Mouse (Mus musculus) stomach, embryonic 14.5 days (tissue): ENCODE results near the gene Kcnip1. TPM values are rescaled to one million over a fixed set of nuclear protein-coding genes. Genes with fewer than 3 reads are reported as not detected.

ENCODE experiments used
- ATAC-seq: fragments of 200-750 bp; cut with Nextera tagmentation; 2 replicates; pipeline ENCODE4 v1.8.0; 2017; ENCODE audit warnings: low read depth, moderate TSS enrichment; ENCODE audit not compliant: insufficient number of reproducible peaks, insufficient read depth, low FRiP score
- H3K27ac ChIP-seq: fragments of 300-500 bp; sonication (generic); 2 replicates; pipeline ENCODE4 v1.5.1; 2014; ENCODE audit warnings: mild to moderate bottlenecking, low read length, moderate library complexity, mixed read lengths
- H3K27me3 ChIP-seq: fragments of 300-500 bp; sonication (generic); 2 replicates; pipeline ENCODE4 v1.6.1; 2014; ENCODE audit warnings: low read length, control low read depth, mixed read lengths; ENCODE audit not compliant: control insufficient read depth, insufficient read depth
- H3K36me3 ChIP-seq: fragments of 300-500 bp; sonication (generic); 2 replicates; pipeline ENCODE4 v1.6.1; 2014; ENCODE audit warnings: mild to moderate bottlenecking, control low read depth, low read length, moderate library complexity, mixed read lengths; ENCODE audit not compliant: control insufficient read depth, insufficient read depth
- H3K4me1 ChIP-seq: fragments of 300-500 bp; sonication (generic); 2 replicates; pipeline ENCODE4 v1.6.1; 2014; ENCODE audit warnings: low read length, control low read depth, mixed read lengths; ENCODE audit not compliant: control insufficient read depth, insufficient read depth
- H3K4me2 ChIP-seq: fragments of 300-500 bp; sonication (generic); replicated peaks from 2 replicates; pipeline ENCODE4 v1.6.1; 2014; ENCODE audit warnings: low read depth, low read length, control low read depth
- H3K4me3 ChIP-seq: fragments of 300-500 bp; sonication (generic); 2 replicates; pipeline ENCODE4 v1.5.1; 2014; ENCODE audit warnings: low read depth, low read length, control low read depth
- H3K9ac ChIP-seq: fragments of 300-500 bp; sonication (generic); replicated peaks from 2 replicates; pipeline ENCODE4 v1.6.1; 2014; ENCODE audit warnings: low read depth, mild to moderate bottlenecking, control low read depth, low read length, moderate library complexity, mixed read lengths
- H3K9me3 ChIP-seq: fragments of 300-500 bp; sonication (generic); 2 replicates; pipeline ENCODE4 v1.6.1; 2016; ENCODE audit warnings: low read depth, low read length, control low read depth; ENCODE audit not compliant: control insufficient read depth
- WGBS: fragments of 180-500 bp; shearing (Covaris S2); extraction: QIAGEN DNeasy Blood & Tissue Kit; methylation state at CpG from one replicate; pipeline ENCODE4 v1.1.7; 2014; 5-methylcytosine and 5-hydroxymethylcytosine counted together
- polyA plus RNA-seq: library from polyadenylated mRNA; unstranded; fragments of >200 nt; fragmentation: Nextera tagmentation; extraction: Ambion mirVana; gene quantifications from 2 replicates; pipeline ENCODE4 v1.2.1, GENCODE M21; 2014

Kcnip1 gene
- polyA plus RNA-seq, 1 experiment from 2014 or later, result 11.1 TPM

DNA sequence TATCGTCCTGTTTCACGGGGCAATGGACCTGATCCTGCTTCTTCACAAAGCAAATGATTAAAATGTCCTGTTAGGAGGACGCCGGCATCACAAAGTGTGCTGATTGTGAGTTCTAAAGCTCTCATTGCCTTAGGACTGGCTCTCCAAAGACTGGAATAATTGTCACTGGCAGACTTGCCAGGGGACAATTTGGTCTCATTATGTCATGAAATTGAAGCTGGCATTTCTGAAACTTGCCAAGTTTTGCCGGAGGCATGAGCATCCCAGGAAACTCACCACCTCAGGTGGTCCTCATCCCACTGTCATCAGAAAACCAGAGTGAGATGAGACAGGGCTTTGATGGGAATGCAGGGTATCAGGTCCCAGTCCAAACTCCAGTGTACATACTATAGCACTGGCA is 171.6 kb downstream of the Kcnip1 start:
- H3K4me2 ChIP-seq, result no peak overlapping the region
- 90% methylated on average over 5 of the region's 5 CpGs for WGBS
- H3K9me3 ChIP-seq, result no peaks in the 10 kb centered on the region
- no peak overlapping the region for H3K4me3 ChIP-seq
- no peak overlapping the region for H3K9ac ChIP-seq
- ATAC-seq, result no peak
- H3K36me3 ChIP-seq, result no peaks in the 10 kb centered on the region
- H3K27ac ChIP-seq, result no peak overlapping the region
- no peaks in the 10 kb centered on the region; the same call in 1 of the 2 replicates for H3K27me3 ChIP-seq
- H3K4me1 ChIP-seq, result 0 out of 2 replicates have a peak, but pooled peaks cover 3% of the 10 kb centered on the region

DNA sequence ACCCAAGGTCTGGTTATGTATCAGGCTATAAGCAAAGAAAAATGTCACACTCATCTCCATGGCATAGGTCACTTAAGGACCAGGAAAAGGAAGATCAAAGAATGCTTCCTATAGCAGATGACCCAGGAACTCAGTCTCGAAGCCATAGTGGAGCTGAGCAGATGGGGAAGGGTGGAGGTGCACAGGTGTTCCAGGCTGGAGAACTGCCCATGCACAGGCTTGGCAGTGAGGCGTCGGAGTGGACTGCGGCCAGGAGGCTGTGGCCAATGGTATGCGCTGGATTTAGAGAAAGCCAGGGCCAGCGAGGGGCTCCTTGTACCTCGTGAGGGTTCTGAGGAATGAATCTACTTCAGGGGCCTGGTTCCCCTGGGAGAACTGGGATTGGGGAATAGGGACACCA is 172.1 kb downstream of the Kcnip1 start:
- no peak overlapping the region for H3K4me2 ChIP-seq
- ATAC-seq, result no peak
- no peaks in the 10 kb centered on the region; the same call in 1 of the 2 replicates for H3K27me3 ChIP-seq
- no peak overlapping the region for H3K9ac ChIP-seq
- no peaks in the 10 kb centered on the region for H3K36me3 ChIP-seq
- 87% methylated on average over 7 of the region's 7 CpGs for WGBS
- no peak overlapping the region for H3K27ac ChIP-seq
- no peaks in the 10 kb centered on the region for H3K9me3 ChIP-seq
- no peak overlapping the region for H3K4me3 ChIP-seq
- H3K4me1 ChIP-seq, result 0 out of 2 replicates have a peak, but pooled peaks cover 3% of the 10 kb centered on the region

DNA sequence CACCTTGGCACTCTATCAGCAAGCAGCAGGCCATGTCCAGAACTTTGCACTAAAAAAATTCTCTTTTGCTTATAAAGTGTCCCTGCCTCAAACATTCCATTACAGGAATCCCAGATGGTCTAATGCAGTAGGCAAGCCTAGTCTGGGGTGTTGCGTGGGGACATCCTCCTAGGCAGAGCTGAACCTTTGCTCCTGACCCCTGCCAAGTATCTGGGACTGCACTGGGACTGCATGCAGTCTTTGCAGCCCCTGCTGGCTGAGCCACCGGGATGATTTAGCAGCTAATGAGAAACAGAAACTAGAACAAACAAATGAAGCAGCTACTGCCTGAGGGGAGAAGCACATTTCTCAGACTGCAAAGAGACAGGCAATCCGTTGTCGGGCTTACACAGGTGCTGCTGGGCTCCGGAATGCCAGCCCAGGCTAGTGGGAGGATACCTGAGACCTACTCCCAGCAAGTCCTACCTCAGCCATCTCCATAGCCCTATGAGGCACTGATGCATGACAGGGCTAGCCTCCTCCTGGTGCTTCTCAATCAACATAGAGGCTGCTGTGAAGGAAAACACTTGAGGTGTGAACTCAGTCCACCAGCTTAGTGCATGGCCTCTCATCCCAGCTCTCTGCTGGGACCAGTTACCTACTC is 174.0 kb downstream of the Kcnip1 start:
- WGBS, result 27% methylated on average over 5 of the region's 5 CpGs
- Histone ChIP-seq H3K9me3 (no peaks in the 10 kb centered on the region), H3K36me3 (no peaks in the 10 kb centered on the region), H3K27ac (no peak overlapping the region), H3K4me2 (no peak overlapping the region), H3K27me3 (no peaks in the 10 kb centered on the region; the same call in 1 of the 2 replicates), H3K4me3 (no peak overlapping the region), H3K4me1 (0 out of 2 replicates have a peak, but pooled peaks cover 3% of the 10 kb centered on the region), H3K9ac (no peak overlapping the region)
- no peak for ATAC-seq

DNA sequence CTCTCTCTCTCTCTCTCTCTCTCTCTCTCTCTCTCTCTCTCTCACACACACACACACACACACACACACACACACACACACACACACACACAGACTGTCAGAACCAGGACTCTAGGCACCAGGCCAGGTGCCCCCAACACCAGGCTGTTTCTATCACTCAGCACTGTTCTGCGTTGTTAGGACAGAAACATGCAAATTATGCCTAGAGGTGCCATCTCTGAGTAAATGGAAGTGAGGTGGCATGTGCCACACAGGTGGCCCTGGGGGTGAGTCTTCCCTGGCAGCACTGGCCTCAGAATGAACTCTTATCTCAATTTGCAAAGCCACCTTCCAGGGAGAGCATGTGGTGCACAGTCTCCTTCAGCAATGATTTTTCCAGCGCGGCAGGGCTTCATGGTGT is 176.9 kb downstream of the Kcnip1 start:
- Histone ChIP-seq H3K36me3 (no peaks in the 10 kb centered on the region), H3K4me1 (0 out of 2 replicates have a peak, but pooled peaks cover 3% of the 10 kb centered on the region), H3K4me2 (no peak overlapping the region), H3K27me3 (no peaks in the 10 kb centered on the region), H3K9ac (no peak overlapping the region), H3K9me3 (no peaks in the 10 kb centered on the region), H3K27ac (no peak overlapping the region), H3K4me3 (no peak overlapping the region)
- no peak for ATAC-seq
- WGBS, result 26% methylated on average over 3 of the region's 3 CpGs

DNA sequence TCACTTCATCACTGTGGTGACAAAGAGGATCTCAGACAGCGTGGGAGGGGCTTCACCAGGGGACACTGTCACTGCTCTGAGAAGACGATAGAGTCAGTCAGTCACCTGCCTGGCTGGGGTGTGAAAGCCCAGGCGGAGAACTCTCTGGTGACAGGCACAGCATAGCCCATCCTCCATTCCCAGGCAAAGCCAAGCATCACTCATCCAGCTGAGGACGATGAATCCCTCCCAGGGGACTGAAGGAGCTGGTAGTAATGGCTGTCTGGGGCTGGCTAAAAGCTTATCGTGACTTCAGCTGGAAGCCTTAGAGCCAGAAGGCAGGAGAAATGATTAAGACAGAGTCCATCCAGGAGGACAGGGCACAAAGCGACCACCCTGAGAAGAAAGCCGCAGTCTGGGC is 182.8 kb downstream of the Kcnip1 start:
- Histone ChIP-seq H3K27ac (no peak overlapping the region), H3K9ac (no peak overlapping the region), H3K4me3 (no peak overlapping the region), H3K36me3 (no peaks in the 10 kb centered on the region), H3K9me3 (no peaks in the 10 kb centered on the region), H3K4me2 (no peak overlapping the region), H3K4me1 (no peaks in the 10 kb centered on the region), H3K27me3 (no peaks in the 10 kb centered on the region)
- no peak for ATAC-seq
- 53% methylated on average over 7 of the region's 7 CpGs for whole genome bisulfite sequencing

DNA sequence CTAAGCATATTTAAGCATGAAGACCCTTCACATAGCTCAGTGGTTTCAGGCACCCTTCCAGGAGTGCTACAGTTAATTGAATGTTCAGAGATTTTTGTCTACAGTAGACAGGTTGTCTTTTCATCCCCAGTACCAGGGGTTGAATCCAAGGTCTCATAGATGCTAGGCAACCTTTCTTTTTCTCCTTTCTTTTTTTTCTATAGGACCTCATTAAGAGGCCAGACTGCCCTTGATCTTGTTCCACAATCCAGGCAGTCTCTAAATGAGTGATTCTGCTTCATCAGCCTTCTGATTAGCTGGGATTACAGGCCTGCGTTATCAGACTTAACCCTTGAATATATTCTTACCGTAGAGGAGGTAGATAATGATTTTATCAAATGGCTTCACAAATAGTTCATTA is 189.9 kb downstream of the Kcnip1 start:
- no peaks in the 10 kb centered on the region for H3K36me3 ChIP-seq
- ATAC-seq, result no peak
- 78% methylated on average over 2 of the region's 2 CpGs for WGBS
- H3K4me3 ChIP-seq, result no peak overlapping the region
- no peaks in the 10 kb centered on the region for H3K9me3 ChIP-seq
- H3K9ac ChIP-seq, result no peak overlapping the region
- no peak overlapping the region for H3K4me2 ChIP-seq
- no peaks in the 10 kb centered on the region for H3K27me3 ChIP-seq
- H3K4me1 ChIP-seq, result no peaks in the 10 kb centered on the region
- H3K27ac ChIP-seq, result no peak overlapping the region

DNA sequence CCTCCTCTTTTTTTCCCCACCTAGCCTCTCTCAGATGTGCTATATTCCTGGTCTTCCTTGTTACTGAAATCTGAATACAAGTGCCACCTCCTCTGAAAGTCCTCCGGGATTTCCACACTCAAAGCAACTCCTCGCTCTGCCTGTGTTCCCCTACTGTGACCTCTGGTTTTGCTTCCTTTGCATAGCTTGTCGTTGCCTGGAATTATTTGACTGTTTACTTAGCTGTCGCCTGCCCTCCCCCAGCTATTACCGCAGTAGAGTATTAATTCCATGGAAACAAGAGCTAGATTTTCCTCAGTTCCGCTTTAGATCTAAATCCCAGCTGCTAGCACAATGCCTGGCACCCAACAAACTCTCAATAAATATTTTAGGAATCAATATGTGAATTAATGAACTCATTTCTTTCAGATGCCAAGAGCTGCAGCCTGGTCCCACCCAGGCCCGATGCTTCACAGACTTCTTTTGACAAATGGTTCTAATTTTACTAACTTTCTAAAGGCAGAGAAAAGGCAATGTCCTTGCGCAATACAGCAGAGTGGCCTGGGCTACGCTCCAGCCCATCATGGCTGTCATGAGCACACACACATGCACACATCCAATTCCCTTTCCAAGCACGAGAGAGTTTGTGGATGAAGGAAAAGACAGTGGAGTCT is 192.4 kb downstream of the Kcnip1 start:
- Histone ChIP-seq H3K9me3 (no peaks in the 10 kb centered on the region), H3K4me3 (no peak overlapping the region), H3K9ac (no peak overlapping the region), H3K4me2 (no peak overlapping the region), H3K36me3 (no peaks in the 10 kb centered on the region), H3K27me3 (no peaks in the 10 kb centered on the region), H3K27ac (no peak overlapping the region), H3K4me1 (no peaks in the 10 kb centered on the region)
- 51% methylated on average over 10 of the region's 10 CpGs for WGBS
- no peak for ATAC-seq

DNA sequence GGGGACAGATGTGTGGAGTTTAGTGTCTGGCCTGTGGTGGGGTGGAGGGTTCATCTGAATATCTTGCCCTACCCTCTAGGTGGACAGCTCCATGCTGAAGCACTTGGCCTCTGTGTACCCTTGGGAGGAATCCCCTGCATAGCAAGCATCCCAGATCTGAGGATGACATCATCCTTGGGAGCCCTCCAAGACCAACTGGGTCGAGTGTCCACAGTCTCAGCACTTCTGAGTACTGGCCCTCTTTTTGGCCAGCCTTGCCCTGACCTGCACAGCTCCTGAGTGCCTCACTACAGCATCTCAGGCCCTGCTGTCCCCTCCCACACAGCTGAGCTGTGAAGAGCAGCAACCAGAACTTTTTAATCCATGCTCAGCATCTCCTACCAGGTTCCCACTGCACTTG is 193.0 kb downstream of the Kcnip1 start:
- Histone ChIP-seq H3K4me2 (no peak overlapping the region), H3K9me3 (no peaks in the 10 kb centered on the region), H3K4me1 (no peaks in the 10 kb centered on the region), H3K4me3 (no peak overlapping the region), H3K27me3 (no peaks in the 10 kb centered on the region), H3K27ac (no peak overlapping the region), H3K9ac (no peak overlapping the region), H3K36me3 (no peaks in the 10 kb centered on the region)
- 25% methylated on average over 1 of the region's 1 CpGs for WGBS
- ATAC-seq, result no peak
